8 mouse cellular contexts compared by ENCODE assay signal in genomic region chr3:154819684-154820083, GRCm38 (mm10).
DNase-seq lines count a peak whose midpoint lies in the region; ATAC-seq lines count a peak whose summit lies in the region.
"Not testable (repeated sequence)": the region's sequence is repeated elsewhere in the genome, so short reads cannot be mapped to it uniquely, and the experiment has no call there.

No protein-coding gene starts in this region.

- H3K4me3 ChIP-seq in forebrain, embryonic 14.5 days (ENCODE audit: low read depth, low read length); intestine, embryonic 14.5 days (ENCODE audit: low read depth, low read length); limb, embryonic 13.5 days: not testable (repeated sequence)

- H3K9me3 ChIP-seq in forebrain, embryonic 14.5 days (replicated peaks; ENCODE audit: control insufficient read depth, low read length); intestine, embryonic 14.5 days (ENCODE audit: control insufficient read depth, low read length); limb, embryonic 13.5 days: not testable (repeated sequence)

- H3K4me2 ChIP-seq in forebrain, embryonic 14.5 days (ENCODE audit: low read length); intestine, embryonic 14.5 days (ENCODE audit: low read length); limb, embryonic 13.5 days (replicated peaks): not testable (repeated sequence)

- peak; percentile 66; the same call in 1 of the 2 replicates for ATAC-seq in common myeloid progenitor, adult 5-6 weeks (replicated peaks; ENCODE audit: low read depth, poor library complexity, severe bottlenecking)
- ATAC-seq in forebrain, embryonic 14.5 days; intestine, embryonic 14.5 days (replicated peaks; ENCODE audit: low FRiP score, low TSS enrichment, low read depth): not testable (repeated sequence)
- peak; percentile 72; the same call in 1 of the 2 replicates for ATAC-seq in limb, embryonic 13.5 days (ENCODE audit: low FRiP score, low read depth)

- H3K4me1 ChIP-seq in forebrain, embryonic 14.5 days (ENCODE audit: control insufficient read depth, insufficient read depth, low read length), result peaks cover 19% of the 10 kb centered on the region
- not testable (repeated sequence) for H3K4me1 ChIP-seq in intestine, embryonic 14.5 days (replicated peaks; ENCODE audit: control insufficient read depth, insufficient read depth, low read length); limb, embryonic 13.5 days

- H3K36me3 ChIP-seq in forebrain, embryonic 14.5 days (ENCODE audit: control insufficient read depth, insufficient read depth, low read length); intestine, embryonic 14.5 days (ENCODE audit: control insufficient read depth, insufficient read depth, low read length); limb, embryonic 13.5 days: not testable (repeated sequence)

- DNase-seq in A20 (ENCODE audit: low read depth, low spot score) (peak; percentile 36), ZHBTc4 (ENCODE audit: low read depth, low spot score) (peak; percentile 74)
- DNase-seq in forebrain, embryonic 14.5 days (ENCODE audit: low spot score), result peak; percentile 44
- peak; percentile 93 for DNase-seq in intestine, embryonic 14.5 days (ENCODE audit: low spot score)
- DNase-seq in mesoderm, embryonic 11.5 days (ENCODE audit: low read depth, low spot score), result peak; percentile 82
- peak; percentile 74 for DNase-seq in testis, postnatal 10 days (ENCODE audit: low spot score)

- not testable (repeated sequence) for H3K9ac ChIP-seq in forebrain, embryonic 14.5 days (ENCODE audit: low read length); intestine, embryonic 14.5 days (ENCODE audit: low read length); limb, embryonic 13.5 days

- H3K27me3 ChIP-seq in forebrain, embryonic 14.5 days (replicated peaks; ENCODE audit: control insufficient read depth, insufficient read depth, low read length); intestine, embryonic 14.5 days (replicated peaks; ENCODE audit: control insufficient read depth, insufficient read depth, low read length); limb, embryonic 13.5 days: not testable (repeated sequence)

- not testable (repeated sequence) for H3K27ac ChIP-seq in forebrain, embryonic 14.5 days (ENCODE audit: low read depth, low read length); intestine, embryonic 14.5 days (ENCODE audit: low read depth); limb, embryonic 13.5 days

- 15% methylated on average over 5 of the region's 5 CpGs for WGBS in forebrain, embryonic 14.5 days
- WGBS in intestine, embryonic 14.5 days, result 14% methylated on average over 5 of the region's 5 CpGs
- WGBS in limb, embryonic 13.5 days, result 11% methylated on average over 5 of the region's 5 CpGs

Comparison
In these comparisons a context has a peak if more than half of its experiments do, and no peak if none do; other contexts are left out.
1. DNase-seq: peak in every context shown above with its lines; median percentile 93 in intestine, embryonic 14.5 days; 82 in mesoderm, embryonic 11.5 days; 74 in ZHBTc4; 74 in testis, postnatal 10 days; 44 in forebrain, embryonic 14.5 days; 36 in A20.